Mouse (Mus musculus) monocyte, adult 2 months (primary cell): Measurements from ENCODE around the gene Safb2.

Experiments used
- DNase-seq, 2 experiments: peaks; one replicate each; pipeline ENCODE4 v3.0.0; 2022; ENCODE audit warnings: low spot score in 2 of 2, low read depth in 1 of 2

Gene Safb2

GRCm38 (mm10) chr17:56524943-56525342 is 59.4 kb downstream of the Safb2 start:
- no peak for DNase-seq

DNA sequence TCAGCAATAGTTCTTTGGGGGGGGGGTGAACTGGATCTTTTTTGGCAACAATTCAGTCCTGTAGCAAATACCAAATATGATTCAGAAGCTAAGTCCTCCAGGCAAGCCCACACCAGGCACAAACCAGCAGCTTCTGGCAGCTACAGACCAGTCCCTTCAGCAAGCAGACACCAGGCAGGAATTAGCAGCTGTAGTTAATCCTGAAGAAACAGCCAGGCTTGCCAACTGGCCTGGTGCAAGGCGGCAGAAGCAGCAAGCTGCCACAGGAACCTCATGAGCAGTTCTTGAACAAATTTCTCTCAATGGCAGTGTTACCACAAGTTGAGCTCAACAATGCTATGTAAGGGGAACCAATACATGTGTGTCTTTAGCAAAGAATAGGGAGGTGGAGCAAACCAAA is 61.6 kb downstream of the Safb2 start:
- no peak for DNase-seq

GRCm38 (mm10) chr17:56515690-56516410 is 68.5 kb downstream of the Safb2 start:
- DNase-seq, result no peak

- DNase-seq, result no peak
Observed at GRCm38 (mm10) chr17:56514916-56515315, 69.5 kb downstream of the Safb2 start.

GRCm38 (mm10) chr17:56514330-56514729 is 70.1 kb downstream of the Safb2 start:
- DNase-seq, result no peak

DNA sequence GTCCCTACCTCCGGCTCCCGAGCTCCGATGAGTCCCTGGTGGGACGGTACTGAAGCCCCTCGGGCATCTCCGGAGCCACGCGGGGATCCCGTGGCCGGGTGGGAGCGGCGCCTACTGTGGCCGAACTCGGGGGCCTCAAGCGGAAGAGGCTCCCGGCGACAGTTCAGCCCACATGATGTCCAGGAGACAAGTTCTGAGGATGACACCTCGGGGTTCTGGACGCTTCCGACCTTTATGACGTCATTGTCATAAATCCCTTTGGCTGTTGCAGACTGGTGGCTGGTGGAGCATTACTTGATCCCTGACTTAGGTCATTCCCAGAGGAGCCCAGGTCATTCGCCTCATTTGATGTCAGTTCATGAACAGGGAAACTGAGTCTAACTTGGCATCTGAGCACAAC is 72.1 kb downstream of the Safb2 start, which contains the start of gene Znrf4:
Gene Znrf4 (minus strand): TSS at position 122 of the 400 bp plus-strand sequence.
- DNase-seq, result no peak

DNA sequence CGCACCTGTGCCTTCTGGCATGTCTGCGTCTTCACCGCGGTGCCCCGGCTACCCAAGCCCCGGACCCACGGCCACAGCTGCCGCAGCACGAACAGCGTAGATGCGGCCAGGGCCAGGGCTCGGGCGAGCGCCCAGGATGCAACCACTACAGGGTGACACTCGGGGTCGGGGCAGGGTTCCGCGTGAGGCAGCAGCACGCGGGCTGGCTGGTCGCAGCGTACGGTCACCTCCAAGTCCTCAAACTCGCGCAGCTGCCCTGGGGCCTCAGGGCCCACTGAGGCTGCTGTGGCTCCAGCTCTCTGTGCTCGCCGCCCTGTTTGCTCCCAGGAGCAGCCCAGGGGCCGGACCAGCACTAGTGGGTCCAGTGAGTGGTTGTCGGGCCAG is 72.7 kb downstream of the Safb2 start:
- no peak for DNase-seq

DNA sequence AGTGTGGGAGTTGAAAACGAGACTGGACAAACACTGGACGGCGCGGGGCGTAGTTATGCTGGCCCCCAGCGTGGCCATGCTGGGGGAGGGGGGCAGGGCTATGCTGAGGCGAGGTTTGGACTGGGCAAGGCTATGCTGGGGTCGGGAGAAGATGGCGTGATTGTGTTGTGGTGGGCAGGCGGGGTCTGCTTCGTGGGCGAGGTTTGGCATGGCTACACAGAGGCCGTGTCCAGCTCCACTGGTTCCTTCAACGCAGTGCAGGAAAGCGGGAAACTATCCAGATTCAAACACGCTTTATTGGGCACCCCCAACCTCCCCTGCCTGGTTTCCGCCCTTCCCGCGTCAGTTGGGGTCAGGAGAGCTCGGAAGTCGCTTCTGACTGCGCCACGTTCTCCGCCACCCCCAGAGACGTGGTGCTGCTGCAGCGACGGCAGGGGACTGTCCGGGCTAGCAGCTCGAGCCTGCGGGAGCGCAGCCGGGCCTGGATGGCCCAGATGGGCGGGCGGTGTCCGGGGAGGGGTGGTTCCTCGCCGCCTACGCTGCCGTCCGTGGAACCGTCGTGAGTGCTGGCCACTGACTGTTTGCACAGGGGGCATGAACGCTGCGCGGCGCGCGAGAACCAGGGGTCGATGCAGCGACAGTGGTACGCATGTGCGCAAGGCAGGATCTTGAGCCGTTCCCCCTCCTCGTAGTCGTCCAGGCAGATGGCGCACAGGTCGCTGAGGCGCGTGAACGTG is 73.2 kb downstream of the Safb2 start:
- DNase-seq, result no peak
